Mouse (Mus musculus): ENCODE results near the gene Zfp82.

- TF ChIP-seq CTCF (IDR thresholded peaks at IDR 0.05; ENCODE audit: low read depth) (no peak), EP300 (IDR thresholded peaks at IDR 0.05; ENCODE audit: low read depth) (no peak)
Measured at GRCm38 (mm10) chr7:30050882-30051548, 21.7 kb downstream of the Zfp82 start, which contains the start of gene Zfp14.
